Mouse (Mus musculus) layer of hippocampus, adult 2 months (tissue): ENCODE measurements around the gene AU041133. TPM values are rescaled to one million over a fixed set of nuclear protein-coding genes. Genes with fewer than 3 reads are reported as not detected.
A peak's percentile ranks its signal among the peaks of the same experiment; 100 is the strongest.
"Not testable (repeated sequence)": the region's sequence is repeated elsewhere in the genome, so short reads cannot be mapped to it uniquely, and the experiment has no call there.

Experiments used
- DNase-seq, 2 experiments: peaks; one replicate each; pipeline ENCODE4 v3.0.0; 2022; ENCODE audit warnings: low spot score in 2 of 2
- H3K27ac ChIP-seq: fragments of 200-600 bp; 2 replicates; pipeline ENCODE4 v1.8.1; 2022
- H3K4me3 ChIP-seq: fragments of 200-600 bp; 2 replicates; pipeline ENCODE4 v1.8.1; 2022; ENCODE audit warnings: mild to moderate bottlenecking
- CTCF ChIP-seq: fragments of 200-600 bp; conservative IDR thresholded peaks from 2 replicates; pipeline ENCODE4 v1.8.1; 2022; ENCODE audit warnings: antibody characterized with exemption, mild to moderate bottlenecking, moderate library complexity
- long read RNA-seq, 2 experiments: library from polyadenylated mRNA; stranded (forward); transcript quantifications; one replicate each; pipeline ENCODE4 v2.0.0; 2021; ENCODE audit warnings: borderline mapping rate in 2 of 2
- total RNA-seq, 2 experiments: library from RNA; stranded (reverse); gene quantifications; 2 replicates each; pipeline ENCODE4 v1.2.3; 2021

The AU041133 gene
- total RNA-seq, result 1 to 10 TPM; 8.8 to 9.7 TPM
- long read RNA-seq, experiment 1, partial matches to known transcripts, result 0 of 4 reads
- long read RNA-seq, experiment 1, other reads (novel, unspliced or antisense), result 1 of 4 reads
- long read RNA-seq, experiment 2, transcript AU041133-202 (4 exons, 2,634 nt), result major isoform, 6 of 6 reads
- long read RNA-seq, experiment 2, partial matches to known transcripts, result 0 of 6 reads
- long read RNA-seq, experiment 2, other reads (novel, unspliced or antisense), result 0 of 6 reads

GRCm38 (mm10) chr10:82127850-82128401 is at the start of gene AU041133:
Gene AU041133 (plus strand): TSS chr10:82128013.
- H3K27ac ChIP-seq, result peak within 1 kb of the TSS; percentile 94
- no peak for TF ChIP-seq CTCF
- DNase-seq, result peak; percentile 90 to 93
- H3K4me3 ChIP-seq, result peak within 1 kb of the TSS; percentile 95

GRCm38 (mm10) chr10:82082728-82083621 is 44.8 kb upstream of the AU041133 start, which contains the start of gene BC024063:
Gene BC024063 (plus strand): TSS chr10:82083353.
- H3K27ac ChIP-seq, result peak within 1 kb of the TSS; percentile 88
- peak; percentile 59 to 77 for DNase-seq

GRCm38 (mm10) chr10:82083622-82083971 is 44.2 kb upstream of the AU041133 start:
- peak overlapping the region; percentile 88 for H3K27ac ChIP-seq
- H3K4me3 ChIP-seq, result peak overlapping the region; percentile 61
- not testable (repeated sequence) for DNase-seq

More at GRCm38 (mm10) chr10:82082728-82083621, 44.8 kb upstream of the AU041133 start, which contains the start of gene BC024063:
- H3K4me3 ChIP-seq, result peak within 1 kb of the TSS; percentile 61

- no peak for DNase-seq
- TF ChIP-seq CTCF, result no peak
- H3K27ac ChIP-seq, result no peak overlapping the region
- no peak overlapping the region for H3K4me3 ChIP-seq
Observed at GRCm38 (mm10) chr10:82117206-82117605, 10.6 kb upstream of the AU041133 start.

- Histone ChIP-seq H3K4me3 (no peak overlapping the region), H3K27ac (no peak overlapping the region)
- no peak for TF ChIP-seq CTCF
- no peak for DNase-seq
Observed at GRCm38 (mm10) chr10:82145282-82145681, 17.5 kb downstream of the AU041133 start.

GRCm38 (mm10) chr10:82147571-82147970 is 19.8 kb downstream of the AU041133 start:
- H3K4me3 ChIP-seq, result no peak overlapping the region
- DNase-seq, result no peak
- H3K27ac ChIP-seq, result no peak overlapping the region
- TF ChIP-seq CTCF, result no peak

GRCm38 (mm10) chr10:82167777-82168176 is 40.0 kb downstream of the AU041133 start:
- Histone ChIP-seq H3K27ac (no peak overlapping the region), H3K4me3 (no peak overlapping the region)
- DNase-seq, result no peak
- no peak for TF ChIP-seq CTCF

GRCm38 (mm10) chr10:82169776-82170175 is 42.0 kb downstream of the AU041133 start:
- no peak overlapping the region for H3K4me3 ChIP-seq
- H3K27ac ChIP-seq, result no peak overlapping the region
- no peak for DNase-seq
- no peak for TF ChIP-seq CTCF

GRCm38 (mm10) chr10:82170808-82171207 is 43.0 kb downstream of the AU041133 start:
- Histone ChIP-seq H3K27ac (no peak overlapping the region), H3K4me3 (no peak overlapping the region)
- TF ChIP-seq CTCF, result peak; percentile 89
- peak in 1 of 2 experiments; percentile 13 for DNase-seq

GRCm38 (mm10) chr10:82178257-82179064 is 50.6 kb downstream of the AU041133 start:
- TF ChIP-seq CTCF, result no peak
- peak overlapping the region; percentile 60 for H3K4me3 ChIP-seq

More at GRCm38 (mm10) chr10:82178257-82179064, 50.6 kb downstream of the AU041133 start:
- H3K27ac ChIP-seq, result peak overlapping the region; percentile 94
- DNase-seq, result peak; percentile 85 to 89

Other genes starting within 250 kb of the AU041133 start
- gene Zfp781, start 197.5 kb upstream of the AU041133 start, total RNA-seq, result 1 to 10 TPM; 4.0 to 5.3 TPM
- gene Zfp873, start 79.9 kb upstream of the AU041133 start, total RNA-seq, result 10 to 100 TPM; 11.9 to 12.5 TPM
- gene BC024063, start 44.7 kb upstream of the AU041133 start, total RNA-seq, result 1 to 10 TPM; 7.7 to 8.5 TPM
- gene Zfp938, start 113.3 kb downstream of the AU041133 start, total RNA-seq, result 10 to 100 TPM; 21.0 to 21.8 TPM
- not detected for gene 4932415D10Rik, start 188.6 kb downstream of the AU041133 start, total RNA-seq
- 10 to 100 TPM in 1 of 2 experiments, 1 to 10 TPM in 1; 8.9 to 10.3 TPM for gene Gm4924, start 226.2 kb downstream of the AU041133 start, total RNA-seq